ENCODE assay signal across 8 mouse cellular contexts in genomic region chr2:69380281-69380680, GRCm38 (mm10). TPM values are rescaled to one million over a fixed set of nuclear protein-coding genes. Genes with fewer than 3 reads are reported as not detected.
DNase-seq lines count a peak whose midpoint lies in the region; ATAC-seq lines count a peak whose summit lies in the region.

Gene Dhrs9, plus strand, starts transcription at chr2:69380445.

- H3K36me3 ChIP-seq in stomach, embryonic 15.5 days, result no peaks in the 10 kb centered on the region
- H3K36me3 ChIP-seq in forebrain, embryonic 11.5 days (ENCODE audit: control insufficient read depth, insufficient read depth, low read length), result no peaks in the 10 kb centered on the region
- H3K36me3 ChIP-seq in hindbrain, embryonic 11.5 days (ENCODE audit: control insufficient read depth, insufficient read depth, low read length), result no peaks in the 10 kb centered on the region

- no peak within 1 kb of the TSS for H3K9ac ChIP-seq in stomach, embryonic 15.5 days
- no peak within 1 kb of the TSS for H3K9ac ChIP-seq in forebrain, embryonic 11.5 days (ENCODE audit: low read length)
- no peak within 1 kb of the TSS for H3K9ac ChIP-seq in hindbrain, embryonic 11.5 days (ENCODE audit: low read depth, low read length)

- 36% methylated on average over 13 of the region's 13 CpGs for WGBS in stomach, embryonic 15.5 days
- 87% methylated on average over 13 of the region's 13 CpGs for WGBS in forebrain, embryonic 11.5 days
- WGBS in hindbrain, embryonic 11.5 days, result 75% methylated on average over 13 of the region's 13 CpGs

- H3K4me3 ChIP-seq in brown adipose tissue, adult 24 weeks (ENCODE audit: insufficient read depth, low read depth, low read length), result peak within 1 kb of the TSS; percentile 45
- H3K4me3 ChIP-seq in stomach, embryonic 15.5 days (replicated peaks), result no peak within 1 kb of the TSS
- H3K4me3 ChIP-seq in forebrain, embryonic 11.5 days (ENCODE audit: low read depth, low read length), result no peak within 1 kb of the TSS
- H3K4me3 ChIP-seq in hindbrain, embryonic 11.5 days (ENCODE audit: low read depth, low read length), result no peak within 1 kb of the TSS

- peaks cover 3% of the 10 kb centered on the region; the same call in 1 of the 2 replicates for H3K4me1 ChIP-seq in brown adipose tissue, adult 24 weeks (ENCODE audit: control insufficient read depth, insufficient read depth, insufficient read length, low read length)
- H3K4me1 ChIP-seq in stomach, embryonic 15.5 days, result no peaks in the 10 kb centered on the region
- no peaks in the 10 kb centered on the region for H3K4me1 ChIP-seq in forebrain, embryonic 11.5 days (replicated peaks; ENCODE audit: control insufficient read depth, insufficient read depth, low read length)
- no peaks in the 10 kb centered on the region for H3K4me1 ChIP-seq in hindbrain, embryonic 11.5 days (replicated peaks; ENCODE audit: control insufficient read depth, insufficient read depth, low read length)

- H3K27me3 ChIP-seq in stomach, embryonic 15.5 days (replicated peaks), result no peaks in the 10 kb centered on the region
- no peaks in the 10 kb centered on the region for H3K27me3 ChIP-seq in forebrain, embryonic 11.5 days (ENCODE audit: control insufficient read depth, insufficient read depth, low read length)
- H3K27me3 ChIP-seq in hindbrain, embryonic 11.5 days (ENCODE audit: control insufficient read depth, insufficient read depth, low read length), result no peaks in the 10 kb centered on the region

- H3K9me3 ChIP-seq in stomach, embryonic 15.5 days, result no peaks in the 10 kb centered on the region
- H3K9me3 ChIP-seq in forebrain, embryonic 11.5 days (ENCODE audit: control insufficient read depth, low read length), result no peaks in the 10 kb centered on the region
- no peaks in the 10 kb centered on the region for H3K9me3 ChIP-seq in hindbrain, embryonic 11.5 days (ENCODE audit: control insufficient read depth, low read length)

- peak; percentile 8 for DNase-seq in thymus, postnatal 14 days
- no peak for DNase-seq in thymus, postnatal 25 days
- DNase-seq in lung, postnatal 14 days, result peak; percentile 47
- no peak for DNase-seq in left cerebral cortex, adult 11 months (ENCODE audit: low spot score)
- no peak for DNase-seq in forebrain, embryonic 11.5 days (ENCODE audit: low spot score)
- no peak for DNase-seq in hindbrain, embryonic 11.5 days (ENCODE audit: low spot score)

- peak within 1 kb of the TSS; percentile 81 for H3K27ac ChIP-seq in brown adipose tissue, adult 24 weeks (replicated peaks; ENCODE audit: low read depth, low read length)
- peak within 1 kb of the TSS; percentile 69 for H3K27ac ChIP-seq in stomach, embryonic 15.5 days
- no peak within 1 kb of the TSS for H3K27ac ChIP-seq in forebrain, embryonic 11.5 days (ENCODE audit: low read depth, low read length)
- no peak within 1 kb of the TSS for H3K27ac ChIP-seq in hindbrain, embryonic 11.5 days (ENCODE audit: low read depth, low read length)

- H3K4me2 ChIP-seq in stomach, embryonic 15.5 days, result no peak within 1 kb of the TSS
- no peak within 1 kb of the TSS for H3K4me2 ChIP-seq in forebrain, embryonic 11.5 days (ENCODE audit: low read depth, low read length, severe bottlenecking)
- no peak within 1 kb of the TSS for H3K4me2 ChIP-seq in hindbrain, embryonic 11.5 days (replicated peaks; ENCODE audit: low read depth, low read length)

- ATAC-seq in stomach, embryonic 15.5 days (ENCODE audit: insufficient read depth, low FRiP score, low read depth), result peak; percentile 76
- ATAC-seq in forebrain, embryonic 11.5 days (replicated peaks; ENCODE audit: low FRiP score), result no peak
- ATAC-seq in hindbrain, embryonic 11.5 days (ENCODE audit: low FRiP score), result no peak

RNA-seq across cellular contexts. Expression of gene Dhrs9, which starts in this region (rescaled TPM):
- polyA plus RNA-seq in brown adipose tissue, adult 24 weeks (2012; ENCODE audit: insufficient read depth, insufficient read length, missing spikeins), result 4.6 and 8.4 TPM in 2 replicates
- 0.94 and 1.5 TPM in 2 replicates for polyA plus RNA-seq in stomach, embryonic 15.5 days (2015; fragmentation: Nextera tagmentation; extraction: Ambion mirVana)
- polyA plus RNA-seq in forebrain, embryonic 11.5 days (2014; fragmentation: Nextera tagmentation; extraction: Ambion mirVana), result not detected in 2 replicates
- polyA plus RNA-seq in hindbrain, embryonic 11.5 days (2014; fragmentation: Nextera tagmentation; extraction: Ambion mirVana), result not detected in 2 replicates

Comparison
In these comparisons a context has a peak if more than half of its experiments do, and no peak if none do; other contexts are left out.
1. DNase-seq: peak in thymus, postnatal 14 days (single experiment) and lung, postnatal 14 days (single experiment); none in thymus, postnatal 25 days (single experiment), left cerebral cortex, adult 11 months (single experiment), forebrain, embryonic 11.5 days (single experiment) and hindbrain, embryonic 11.5 days (single experiment).
2. H3K27ac ChIP-seq: peak in brown adipose tissue, adult 24 weeks (single experiment) and stomach, embryonic 15.5 days (single experiment); none in forebrain, embryonic 11.5 days (single experiment) and hindbrain, embryonic 11.5 days (single experiment).